Mouse (Mus musculus) hindbrain, embryonic 14.5 days (tissue): ENCODE results near the gene Tnfrsf9. TPM values are rescaled to one million over a fixed set of nuclear protein-coding genes. Genes with fewer than 3 reads are reported as not detected.

Experiments
- ATAC-seq: fragments of 200-750 bp; cut with Nextera tagmentation; 2 replicates; pipeline ENCODE4 v1.8.0; 2017; ENCODE audit warnings: moderate number of reproducible peaks, mild to moderate bottlenecking, moderate TSS enrichment, moderate library complexity; ENCODE audit not compliant: low FRiP score
- DNase-seq: peaks from one replicate; pipeline ENCODE4 v3.0.0-alpha.2; 2015; ENCODE audit warnings: low spot score
- H3K27ac ChIP-seq: fragments of 300-500 bp; sonication (generic); 2 replicates; pipeline ENCODE4 v1.5.1; 2014; ENCODE audit warnings: mild to moderate bottlenecking, moderate library complexity
- H3K27me3 ChIP-seq: fragments of 300-500 bp; sonication (generic); 2 replicates; pipeline ENCODE4 v1.6.1; 2014; ENCODE audit warnings: mild to moderate bottlenecking, low read length, mixed read lengths; ENCODE audit not compliant: control insufficient read depth, insufficient read depth
- H3K36me3 ChIP-seq: fragments of 300-500 bp; sonication (generic); replicated peaks from 2 replicates; pipeline ENCODE4 v1.6.1; 2014; ENCODE audit not compliant: control insufficient read depth, insufficient read depth
- H3K4me1 ChIP-seq: fragments of 300-500 bp; sonication (generic); replicated peaks from 2 replicates; pipeline ENCODE4 v1.6.1; 2014; ENCODE audit warnings: antibody characterized with exemption, low read length, mixed read lengths; ENCODE audit not compliant: control insufficient read depth, insufficient read depth
- H3K4me2 ChIP-seq: fragments of 300-500 bp; sonication (generic); replicated peaks from 2 replicates; pipeline ENCODE4 v1.6.1; 2014; ENCODE audit warnings: mild to moderate bottlenecking, moderate library complexity
- H3K4me3 ChIP-seq: fragments of 300-500 bp; sonication (generic); replicated peaks from 2 replicates; pipeline ENCODE4 v1.5.1; 2014; ENCODE audit warnings: mild to moderate bottlenecking, low read length
- H3K9ac ChIP-seq: fragments of 300-500 bp; sonication (generic); 2 replicates; pipeline ENCODE4 v1.6.1; 2014
- H3K9me3 ChIP-seq: fragments of 300-500 bp; sonication (generic); 2 replicates; pipeline ENCODE4 v1.6.1; 2016; ENCODE audit warnings: low read length; ENCODE audit not compliant: control insufficient read depth
- WGBS: fragments of 180-500 bp; shearing (Covaris S2); extraction: QIAGEN DNeasy Blood & Tissue Kit; methylation state at CpG from one replicate; pipeline ENCODE4 v1.1.7; 2014; 5-methylcytosine and 5-hydroxymethylcytosine counted together
- polyA plus RNA-seq: library from polyadenylated mRNA; unstranded; fragments of >200 nt; fragmentation: Nextera tagmentation; extraction: Ambion mirVana; gene quantifications from 2 replicates; pipeline ENCODE4 v1.2.1, GENCODE M21; 2014

The Tnfrsf9 gene
- polyA plus RNA-seq, 1 experiment from 2014 or later, result 0.25 TPM

DNA sequence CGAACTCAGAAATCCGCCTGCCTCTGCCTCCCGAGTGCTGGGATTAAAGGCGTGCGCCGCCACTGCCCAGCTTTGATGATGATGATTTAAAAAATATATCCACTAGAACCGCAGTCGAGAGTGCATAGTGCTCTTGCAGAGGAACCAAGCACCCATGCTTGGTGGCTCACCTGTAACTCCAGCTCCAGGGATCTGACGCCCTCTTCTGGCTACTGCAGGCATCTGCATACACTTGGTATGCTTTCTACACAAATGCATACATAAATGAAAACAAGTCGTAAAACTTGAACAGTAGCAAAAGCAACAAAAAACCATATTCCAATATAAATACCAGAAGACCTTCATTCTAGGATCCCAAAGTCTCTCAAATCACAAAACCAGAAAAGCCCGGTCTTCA, 51.2 kb downstream of the Tnfrsf9 start:
- Histone ChIP-seq H3K27ac (no peak overlapping the region), H3K4me1 (no peaks in the 10 kb centered on the region), H3K9ac (no peak overlapping the region), H3K4me2 (no peak overlapping the region), H3K9me3 (no peaks in the 10 kb centered on the region), H3K4me3 (no peak overlapping the region), H3K36me3 (no peaks in the 10 kb centered on the region), H3K27me3 (no peaks in the 10 kb centered on the region)
- DNase-seq, result no peak
- 76% methylated on average over 11 of the region's 11 CpGs for WGBS
- ATAC-seq, result no peak

DNA sequence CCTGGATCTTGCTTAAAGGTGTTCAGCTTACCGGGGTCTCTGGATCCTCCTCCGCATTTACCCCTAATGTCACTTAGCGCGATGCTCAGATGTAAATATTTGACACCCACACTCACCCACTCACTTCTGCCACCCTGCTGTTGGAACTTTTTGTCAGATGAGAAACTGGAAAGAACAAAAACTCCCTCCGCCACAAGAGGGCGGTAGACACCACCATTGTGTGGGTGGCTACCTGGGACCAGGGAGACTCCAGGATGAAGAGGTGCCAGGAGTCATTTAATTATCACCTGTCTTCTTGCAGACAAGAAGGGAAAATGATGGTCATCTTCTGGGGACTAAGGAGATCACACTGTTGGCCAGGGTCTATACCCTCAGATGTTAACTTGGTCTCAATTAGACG, 52.2 kb downstream of the Tnfrsf9 start:
- H3K4me3 ChIP-seq, result no peak overlapping the region
- peak; percentile 65 for DNase-seq
- H3K4me2 ChIP-seq, result no peak overlapping the region
- no peaks in the 10 kb centered on the region for H3K9me3 ChIP-seq
- WGBS, result 21% methylated on average over 7 of the region's 7 CpGs
- no peaks in the 10 kb centered on the region for H3K36me3 ChIP-seq
- no peak for ATAC-seq
- no peaks in the 10 kb centered on the region for H3K4me1 ChIP-seq
- no peak overlapping the region for H3K9ac ChIP-seq
- H3K27me3 ChIP-seq, result no peaks in the 10 kb centered on the region
- no peak overlapping the region for H3K27ac ChIP-seq

DNA sequence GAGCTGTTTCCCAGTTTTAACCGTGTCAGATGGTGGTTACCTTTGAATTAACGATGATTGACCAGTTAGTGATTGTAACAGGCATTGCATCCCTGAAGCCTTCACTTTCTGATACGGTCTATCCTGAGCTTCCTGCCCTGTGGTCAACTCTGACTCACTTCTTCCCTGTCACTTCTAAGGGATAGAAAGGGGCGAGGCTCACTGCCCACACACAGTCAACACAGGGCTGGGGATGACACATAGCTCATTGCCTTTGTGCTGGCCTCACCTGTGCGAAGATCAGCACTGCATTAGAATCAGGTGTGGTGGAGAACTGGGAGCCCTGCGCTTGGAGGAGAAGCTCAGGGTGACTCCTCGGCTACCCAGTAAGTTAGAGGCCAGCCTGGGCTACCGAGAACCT, 54.6 kb downstream of the Tnfrsf9 start:
- no peak for ATAC-seq
- H3K4me1 ChIP-seq, result no peaks in the 10 kb centered on the region
- H3K4me3 ChIP-seq, result no peak overlapping the region
- H3K36me3 ChIP-seq, result no peaks in the 10 kb centered on the region
- no peak for DNase-seq
- H3K9ac ChIP-seq, result no peak overlapping the region
- H3K4me2 ChIP-seq, result no peak overlapping the region
- no peaks in the 10 kb centered on the region for H3K9me3 ChIP-seq
- 90% methylated on average over 8 of the region's 8 CpGs for WGBS
- H3K27ac ChIP-seq, result no peak overlapping the region
- no peaks in the 10 kb centered on the region for H3K27me3 ChIP-seq

DNA sequence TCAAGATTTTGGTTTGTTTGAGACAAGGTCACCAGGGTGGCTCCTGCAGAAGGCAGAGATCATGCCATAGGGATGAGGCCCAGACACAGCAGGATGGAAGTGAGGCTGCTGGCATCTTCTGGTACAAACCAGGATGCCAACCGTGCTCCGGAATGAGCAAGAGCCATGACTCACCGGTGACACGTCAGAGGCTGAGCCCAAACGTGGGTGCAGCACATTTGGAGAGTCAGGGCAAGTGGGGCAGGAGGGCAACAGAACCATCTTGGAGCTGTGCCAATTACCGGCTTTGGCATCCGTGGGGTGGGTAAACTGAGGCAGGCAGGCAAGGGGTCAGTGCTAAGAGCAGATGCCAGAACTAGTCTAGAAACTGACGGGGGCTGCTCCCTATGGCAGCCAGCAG, 58.9 kb downstream of the Tnfrsf9 start:
- DNase-seq, result no peak
- H3K4me1 ChIP-seq, result no peaks in the 10 kb centered on the region
- no peaks in the 10 kb centered on the region for H3K9me3 ChIP-seq
- H3K27me3 ChIP-seq, result no peaks in the 10 kb centered on the region
- no peaks in the 10 kb centered on the region for H3K36me3 ChIP-seq
- H3K27ac ChIP-seq, result no peak overlapping the region
- no peak overlapping the region for H3K4me2 ChIP-seq
- WGBS, result 88% methylated on average over 8 of the region's 8 CpGs
- no peak overlapping the region for H3K4me3 ChIP-seq
- no peak for ATAC-seq
- H3K9ac ChIP-seq, result no peak overlapping the region

DNA sequence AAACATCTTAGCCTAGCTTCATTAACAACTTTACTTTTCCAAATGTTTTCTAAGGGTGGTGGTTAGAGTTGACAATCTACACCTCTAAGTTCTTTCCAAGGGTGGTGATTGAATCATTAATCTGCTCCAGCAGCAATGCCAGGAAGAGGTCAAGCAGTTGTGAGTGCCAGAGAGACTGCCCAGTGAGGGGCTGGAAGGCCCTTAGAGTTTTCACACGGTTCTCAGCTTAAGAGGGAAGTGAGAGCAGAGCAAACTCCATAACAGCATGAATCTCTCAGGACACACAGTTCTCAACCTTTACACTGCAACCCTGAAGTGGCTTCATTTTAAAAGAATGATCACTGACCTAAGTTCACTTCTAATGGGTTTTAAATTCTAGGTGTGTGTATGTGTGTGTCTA, 60.8 kb downstream of the Tnfrsf9 start:
- no peak for DNase-seq
- H3K4me2 ChIP-seq, result no peak overlapping the region
- H3K4me3 ChIP-seq, result no peak overlapping the region
- H3K9me3 ChIP-seq, result no peaks in the 10 kb centered on the region
- WGBS, result 26% methylated on average over 1 of the region's 1 CpGs
- no peaks in the 10 kb centered on the region for H3K4me1 ChIP-seq
- H3K36me3 ChIP-seq, result no peaks in the 10 kb centered on the region
- no peaks in the 10 kb centered on the region for H3K27me3 ChIP-seq
- no peak overlapping the region for H3K27ac ChIP-seq
- H3K9ac ChIP-seq, result no peak overlapping the region
- no peak for ATAC-seq

DNA sequence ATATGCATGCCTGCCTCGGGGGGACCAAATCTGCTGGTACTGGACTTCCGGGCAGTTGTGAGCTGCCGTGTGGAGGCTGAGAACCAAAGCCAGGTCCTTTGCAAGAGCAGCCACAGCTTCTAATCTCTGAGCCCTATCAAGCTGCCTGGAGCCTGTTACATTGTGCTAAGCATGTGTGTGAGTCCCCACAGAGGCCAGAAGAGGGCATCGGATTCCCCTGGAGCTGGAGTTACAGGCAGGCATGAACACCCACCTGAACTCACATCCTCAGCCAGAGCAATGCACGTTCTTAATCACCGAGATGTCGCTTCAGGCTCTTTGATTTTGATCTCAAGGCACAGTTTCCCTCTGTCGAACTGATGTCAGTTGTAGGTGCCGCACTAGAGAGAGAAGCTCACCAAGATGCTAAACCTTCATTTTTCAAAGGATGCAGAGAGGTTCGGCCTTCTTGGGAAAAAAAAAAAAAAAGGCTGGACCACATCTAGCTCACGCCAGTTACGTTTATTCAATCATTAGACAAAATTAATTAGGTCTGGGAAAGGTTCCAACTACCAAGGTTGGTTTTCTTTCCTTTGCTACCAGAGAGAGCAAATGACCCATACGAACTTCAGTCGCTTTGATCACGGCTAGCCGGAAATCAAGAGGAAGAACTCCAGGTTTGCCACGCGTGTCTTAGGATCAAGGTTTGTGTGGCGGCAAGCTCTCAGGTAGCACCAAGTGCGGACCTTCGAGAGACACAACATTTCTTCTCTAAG, 64.0 kb downstream of the Tnfrsf9 start:
- no peak for ATAC-seq
- no peak for DNase-seq
- WGBS, result 89% methylated on average over 21 of the region's 21 CpGs
- Histone ChIP-seq H3K27me3 (no peaks in the 10 kb centered on the region), H3K9ac (no peak overlapping the region), H3K9me3 (no peaks in the 10 kb centered on the region), H3K36me3 (no peaks in the 10 kb centered on the region), H3K27ac (no peak overlapping the region), H3K4me1 (no peaks in the 10 kb centered on the region), H3K4me2 (no peak overlapping the region), H3K4me3 (no peak overlapping the region)

DNA sequence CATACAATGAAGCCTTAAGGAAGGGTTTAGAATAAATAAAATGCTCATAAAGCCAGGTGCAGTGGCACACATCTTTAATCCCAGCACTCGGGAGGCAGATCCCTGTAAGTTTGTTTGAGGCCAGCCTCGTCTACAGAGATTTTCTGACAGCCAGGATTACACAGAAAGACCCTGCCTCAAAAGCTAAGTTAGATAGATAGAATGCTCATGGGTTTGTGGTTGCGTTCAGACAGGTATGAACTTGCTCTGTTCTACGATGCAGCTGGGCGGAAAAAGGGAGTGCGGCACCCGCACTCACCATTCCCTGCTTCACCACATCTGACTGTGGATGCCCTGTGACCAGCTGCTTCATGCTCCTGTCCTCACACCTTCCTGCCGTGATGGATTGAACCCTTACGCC, 65.1 kb downstream of the Tnfrsf9 start:
- no peak overlapping the region for H3K4me3 ChIP-seq
- no peak overlapping the region for H3K9ac ChIP-seq
- H3K9me3 ChIP-seq, result no peaks in the 10 kb centered on the region
- ATAC-seq (no peak), DNase-seq (no peak)
- no peak overlapping the region for H3K27ac ChIP-seq
- H3K4me1 ChIP-seq, result no peaks in the 10 kb centered on the region
- no peaks in the 10 kb centered on the region for H3K36me3 ChIP-seq
- 87% methylated on average over 9 of the region's 9 CpGs for WGBS
- no peaks in the 10 kb centered on the region for H3K27me3 ChIP-seq
- H3K4me2 ChIP-seq, result no peak overlapping the region

DNA sequence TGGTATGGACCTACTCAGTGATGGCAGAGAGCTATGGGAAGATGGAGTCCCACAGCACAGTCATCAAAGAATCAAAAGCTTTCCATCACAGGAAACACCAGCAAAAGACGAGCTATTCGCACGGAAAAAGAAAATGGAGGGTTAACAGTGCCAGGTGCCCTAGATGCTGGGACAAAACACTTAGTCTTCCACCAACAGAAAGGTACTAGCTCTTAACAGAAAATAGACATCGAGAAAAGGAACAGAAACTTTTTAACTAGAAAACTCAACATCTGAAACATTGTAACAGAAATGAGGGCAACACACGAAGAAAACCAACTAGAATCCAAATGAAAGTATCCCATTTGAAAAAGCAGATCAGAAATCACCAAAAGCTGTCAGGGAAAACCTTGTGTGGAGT, 65.8 kb downstream of the Tnfrsf9 start:
- no peak for ATAC-seq
- H3K9ac ChIP-seq, result no peak overlapping the region

DNA sequence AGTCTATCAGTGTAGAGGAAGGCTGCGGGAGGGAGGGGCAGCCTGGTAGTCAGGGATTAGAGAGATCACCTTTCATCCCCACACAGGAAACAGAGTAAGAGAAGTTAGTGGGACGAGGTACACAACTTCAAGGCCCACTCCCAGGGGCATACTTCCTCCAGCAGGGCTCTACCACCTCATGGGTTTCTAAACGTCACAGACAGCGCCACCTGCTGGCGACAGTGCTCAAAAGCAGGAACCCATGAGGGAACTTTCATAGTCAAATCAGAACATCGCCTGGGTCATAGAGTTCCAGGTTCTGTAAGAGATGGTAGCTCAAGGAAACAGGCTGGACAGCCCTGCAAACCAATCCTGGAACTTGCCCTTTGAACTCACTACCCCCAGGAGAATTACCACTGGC, 75.8 kb downstream of the Tnfrsf9 start:
- no peak for DNase-seq
- no peak overlapping the region for H3K9ac ChIP-seq
- no peaks in the 10 kb centered on the region for H3K27me3 ChIP-seq
- 0 out of 2 replicates have a peak, but pooled peaks cover 4% of the 10 kb centered on the region for H3K9me3 ChIP-seq
- no peak overlapping the region for H3K27ac ChIP-seq
- H3K36me3 ChIP-seq, result no peaks in the 10 kb centered on the region
- 52% methylated on average over 6 of the region's 6 CpGs for WGBS
- H3K4me3 ChIP-seq, result no peak overlapping the region
- no peaks in the 10 kb centered on the region for H3K4me1 ChIP-seq
- no peak overlapping the region for H3K4me2 ChIP-seq
- ATAC-seq, result no peak

More for the DNA sequence above, 65.8 kb downstream of the Tnfrsf9 start:
- 92% methylated on average over 5 of the region's 5 CpGs for WGBS
- no peaks in the 10 kb centered on the region for H3K9me3 ChIP-seq
- no peaks in the 10 kb centered on the region for H3K27me3 ChIP-seq
- no peak overlapping the region for H3K4me2 ChIP-seq
- no peaks in the 10 kb centered on the region for H3K36me3 ChIP-seq
- H3K4me3 ChIP-seq, result no peak overlapping the region
- no peak for DNase-seq
- H3K4me1 ChIP-seq, result no peaks in the 10 kb centered on the region
- H3K27ac ChIP-seq, result no peak overlapping the region
